Mouse (Mus musculus): Measurements from ENCODE around the gene Ptpn13.
A peak's percentile ranks its signal among the peaks of the same experiment; 100 is the strongest.

Gene Ptpn13

DNA sequence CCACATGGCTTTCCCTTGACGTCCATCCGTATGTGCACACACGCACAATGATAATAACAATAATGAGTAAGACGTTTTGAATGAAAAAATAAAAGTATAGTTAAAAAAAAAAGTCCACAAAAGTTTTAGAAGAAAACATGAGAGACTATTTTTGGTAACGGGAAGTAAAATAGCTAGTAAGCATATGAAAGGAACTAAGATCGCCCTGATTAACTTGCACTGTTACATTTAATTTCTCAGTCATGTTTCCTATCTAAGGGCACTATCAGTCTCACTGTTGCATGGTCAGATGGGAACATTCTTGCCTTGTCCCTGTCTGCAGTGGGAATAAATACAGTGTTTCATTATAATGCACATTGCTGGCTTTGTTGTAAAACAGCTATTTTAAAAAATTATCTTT, 2.4 kb upstream of the Ptpn13 start:
- no peak for DNase-seq (ENCODE audit: low spot score in 2 of 2)

DNA sequence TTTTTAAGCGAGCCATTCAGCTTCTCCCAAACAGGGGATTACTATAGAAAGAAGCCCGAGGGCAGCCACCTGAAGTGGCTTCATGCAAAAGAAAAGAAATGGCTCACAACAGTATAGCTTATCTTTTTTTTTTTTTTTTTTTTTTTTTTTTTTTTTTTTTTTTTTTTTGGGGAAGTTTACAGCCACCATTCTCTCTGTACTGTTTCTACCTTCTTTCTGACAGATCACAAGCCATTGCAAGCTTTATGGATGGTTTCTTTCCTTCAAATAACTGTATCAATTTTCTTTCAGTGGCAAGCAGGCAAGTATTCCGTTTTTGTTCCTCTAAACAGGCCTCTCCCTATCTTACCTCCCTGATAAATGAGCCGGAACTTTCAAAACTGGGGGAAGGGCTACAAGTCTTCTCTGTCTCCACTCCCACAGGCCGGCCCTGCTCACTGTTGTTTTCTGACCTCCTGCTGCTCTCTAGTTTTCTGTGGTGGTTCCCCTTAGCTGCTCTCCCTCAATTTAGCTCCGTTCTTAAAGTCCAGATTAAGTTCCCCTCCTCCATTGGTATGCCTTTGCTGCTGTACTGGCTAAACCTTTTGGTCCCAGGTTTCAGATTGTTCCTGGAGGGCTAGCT, 1.6 kb upstream of the Ptpn13 start:
- peak in 1 of 2 experiments; percentile 34 for DNase-seq (ENCODE audit: low spot score in 2 of 2)

DNA sequence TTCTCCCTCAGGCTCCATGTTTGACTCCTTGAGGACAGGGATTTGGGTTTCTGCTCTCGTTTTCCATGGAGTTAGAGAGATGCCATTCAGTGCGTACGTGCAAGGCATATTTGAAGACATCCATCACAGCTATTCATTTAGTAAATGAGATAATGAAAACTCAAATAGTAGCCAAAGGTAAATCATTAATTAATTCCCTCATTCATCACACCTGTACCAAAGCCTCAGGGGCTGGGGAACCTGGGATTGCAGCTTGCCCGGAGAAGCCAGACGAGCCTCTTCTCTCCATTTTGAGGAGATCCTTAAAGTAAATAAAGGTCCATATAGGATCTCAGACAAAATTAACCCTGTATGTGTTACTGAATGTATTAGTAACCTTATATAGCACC, 1.1 kb upstream of the Ptpn13 start:
- no peak for DNase-seq (ENCODE audit: low spot score in 2 of 2)

DNA sequence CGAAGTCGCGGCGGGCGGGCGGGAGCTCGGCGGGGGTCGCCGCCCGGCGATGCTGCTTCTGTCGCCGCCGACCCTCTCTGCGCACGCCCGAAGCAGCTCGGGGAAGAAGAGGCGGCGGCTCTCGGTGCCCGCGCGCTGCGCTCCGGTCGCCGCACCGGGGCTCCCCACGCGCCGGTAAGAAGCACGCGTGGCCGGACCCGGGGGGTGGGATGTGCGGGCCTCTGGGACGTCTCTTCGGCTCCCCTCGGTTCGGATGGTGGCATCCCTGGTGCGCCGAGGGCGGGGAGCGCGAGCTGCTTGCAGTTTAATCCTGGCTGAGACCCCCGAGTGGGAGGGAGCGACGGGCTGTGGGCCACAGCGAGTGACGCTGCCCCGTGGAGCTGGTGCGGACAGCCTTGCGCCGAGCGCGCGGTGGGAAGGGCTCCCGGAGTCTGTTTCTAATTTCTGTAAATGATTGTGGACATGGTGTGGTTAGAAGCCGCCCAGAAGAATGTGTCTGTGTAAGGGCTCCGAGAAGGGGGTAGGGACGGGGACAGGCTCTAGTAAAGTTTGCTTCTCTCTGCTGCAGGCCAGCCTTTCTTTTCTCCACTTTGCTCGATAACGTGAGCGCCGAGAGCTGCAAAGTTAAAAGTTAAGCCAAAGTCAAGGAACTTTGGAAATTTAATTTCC, 505 bp downstream of the Ptpn13 start:
- no peak for DNase-seq (ENCODE audit: low spot score in 2 of 2)

DNA sequence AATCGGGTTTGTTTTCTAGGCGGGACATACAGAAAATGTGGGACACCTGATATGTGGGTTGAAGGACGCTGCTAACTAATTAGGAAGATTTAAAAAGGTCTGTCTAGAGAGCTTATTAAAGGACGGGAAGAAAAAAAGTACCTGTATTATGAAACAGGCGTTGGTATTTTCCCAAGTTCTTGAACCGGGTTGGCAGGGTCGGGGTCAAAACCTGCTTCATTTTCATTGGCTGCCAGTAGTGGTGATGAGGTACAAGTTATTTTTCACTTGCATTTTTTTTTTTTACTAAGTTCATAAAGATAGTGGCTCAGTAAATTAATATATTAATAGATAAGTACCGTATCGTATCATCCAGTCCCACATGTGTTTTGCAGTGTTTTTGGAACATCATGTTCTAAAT, 1.3 kb downstream of the Ptpn13 start:
- no peak for DNase-seq (ENCODE audit: low spot score in 2 of 2)

DNA sequence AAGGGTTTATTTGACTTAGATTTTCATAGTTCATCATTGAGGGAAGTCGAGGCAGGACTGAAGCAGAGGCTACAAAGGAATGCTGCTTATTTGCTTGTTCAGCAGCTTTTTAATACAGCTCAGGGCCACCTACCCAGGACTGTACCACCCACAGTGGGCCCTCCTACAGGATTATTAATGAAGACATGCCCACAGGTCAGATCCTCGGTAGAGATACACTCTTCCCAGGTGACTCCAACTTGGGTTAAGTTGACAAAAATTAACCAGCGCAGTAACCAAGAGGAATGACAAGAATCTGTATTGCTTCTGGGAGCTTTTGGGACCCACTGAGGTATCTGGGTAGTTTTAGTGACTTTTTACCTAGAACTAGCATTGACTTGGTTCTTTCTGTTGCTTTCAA, 6.0 kb downstream of the Ptpn13 start:
- no peak for DNase-seq (ENCODE audit: low spot score in 2 of 2)

DNA sequence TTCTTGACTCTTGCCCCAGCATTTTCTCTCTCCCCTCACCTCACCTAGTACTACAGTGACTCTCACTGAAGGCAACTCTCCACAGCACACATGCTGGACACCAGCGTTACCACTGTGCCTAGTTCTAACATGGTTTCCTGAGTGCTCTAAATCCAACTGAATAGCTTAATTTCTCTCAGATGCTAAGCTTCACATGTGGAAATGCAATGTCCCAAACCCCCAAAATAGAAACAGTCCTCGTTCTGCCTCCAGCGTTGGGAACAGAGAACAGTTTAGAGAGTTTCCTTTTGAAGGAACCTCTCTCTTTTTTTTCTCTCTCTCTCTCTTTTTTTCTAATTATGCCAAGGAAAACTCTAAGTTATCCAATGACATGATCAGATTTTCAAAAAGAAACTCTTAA, 6.5 kb downstream of the Ptpn13 start:
- DNase-seq (ENCODE audit: low spot score in 2 of 2), result no peak

DNA sequence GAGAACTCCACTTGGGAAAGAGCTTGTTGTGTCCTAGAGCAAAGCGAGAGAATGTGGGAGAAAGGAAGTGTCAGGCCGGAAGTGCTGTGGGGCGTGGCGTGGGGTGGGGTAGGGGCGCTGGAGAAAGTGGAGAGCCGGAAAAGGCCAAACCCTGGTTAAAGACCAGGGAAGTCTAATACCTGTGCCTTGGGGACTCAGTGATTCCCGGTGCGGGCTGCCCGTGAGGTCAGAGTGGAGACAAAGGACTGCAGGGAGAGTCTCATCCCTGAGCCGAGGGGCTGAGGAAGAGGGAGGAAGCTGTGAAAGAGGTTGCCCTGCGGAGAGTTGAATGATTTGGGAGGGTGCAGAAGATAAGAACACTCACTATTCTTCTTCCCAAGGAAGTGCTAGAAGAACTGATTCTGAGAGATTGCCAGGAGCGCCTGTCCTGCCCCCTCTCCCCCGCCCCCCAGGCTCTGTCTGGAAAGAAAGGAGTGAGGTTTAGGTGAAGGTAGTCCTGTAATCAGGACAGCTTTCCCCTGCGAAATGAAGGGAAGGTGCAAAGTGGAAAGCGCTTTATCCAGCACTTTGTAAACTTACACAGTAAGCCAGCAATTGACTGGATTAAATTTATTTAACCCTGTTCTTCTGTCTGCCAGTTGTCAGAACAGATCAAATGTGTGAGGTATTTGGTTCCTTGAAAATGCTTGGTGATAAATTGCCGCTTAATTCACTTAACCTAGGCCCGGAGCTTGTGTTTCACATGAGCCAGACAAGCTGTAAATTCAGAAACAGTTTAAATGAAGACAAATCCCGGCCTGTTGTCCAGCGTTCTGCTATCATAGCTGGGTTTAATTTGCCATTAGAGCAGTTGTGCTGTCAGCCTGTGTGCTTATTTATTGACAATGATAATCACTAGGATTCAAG, 11.3 kb downstream of the Ptpn13 start:
- peak in 1 of 2 experiments; percentile 25 for DNase-seq (ENCODE audit: low spot score in 2 of 2)

DNA sequence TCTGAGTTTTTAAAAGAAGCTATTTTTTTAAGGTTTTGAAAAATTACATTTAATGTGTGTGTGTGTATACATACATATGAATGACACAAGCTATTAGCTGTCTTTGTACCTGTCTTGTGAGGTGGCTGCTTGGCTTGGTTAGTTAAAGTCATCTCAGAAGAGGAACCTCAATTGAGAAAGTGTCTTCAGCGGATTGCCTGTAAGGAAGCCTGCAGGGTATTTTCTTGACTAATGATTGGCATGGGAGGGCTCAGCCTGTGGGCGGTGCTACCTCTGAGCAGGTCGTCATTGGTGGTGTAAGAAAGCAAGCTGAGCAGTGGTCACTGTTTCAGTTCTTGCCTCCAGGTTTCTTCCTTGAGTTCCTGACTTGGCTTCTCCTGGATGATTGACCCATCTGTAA, 12.7 kb downstream of the Ptpn13 start:
- DNase-seq (ENCODE audit: low spot score in 2 of 2), result no peak

DNA sequence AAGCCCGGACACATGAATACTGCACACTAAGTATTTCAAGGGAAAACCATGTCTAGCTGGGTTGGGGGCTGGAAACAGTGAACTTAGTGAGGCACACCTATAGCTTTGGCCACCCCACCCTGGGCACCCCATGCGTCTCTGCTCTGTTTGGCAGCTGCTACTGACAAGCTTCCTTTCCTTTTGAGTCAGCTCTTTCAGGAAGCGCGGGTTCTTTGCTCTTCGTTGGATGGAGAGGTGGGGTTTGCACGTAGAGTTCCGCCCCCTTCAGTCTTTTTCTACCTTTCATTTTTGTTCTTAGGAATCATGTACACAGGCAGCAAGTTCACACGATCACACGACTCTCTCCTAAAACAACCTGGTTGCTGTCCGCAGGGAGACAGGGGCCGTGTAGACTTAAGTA, 14.2 kb downstream of the Ptpn13 start:
- DNase-seq (ENCODE audit: low spot score in 2 of 2), result no peak

DNA sequence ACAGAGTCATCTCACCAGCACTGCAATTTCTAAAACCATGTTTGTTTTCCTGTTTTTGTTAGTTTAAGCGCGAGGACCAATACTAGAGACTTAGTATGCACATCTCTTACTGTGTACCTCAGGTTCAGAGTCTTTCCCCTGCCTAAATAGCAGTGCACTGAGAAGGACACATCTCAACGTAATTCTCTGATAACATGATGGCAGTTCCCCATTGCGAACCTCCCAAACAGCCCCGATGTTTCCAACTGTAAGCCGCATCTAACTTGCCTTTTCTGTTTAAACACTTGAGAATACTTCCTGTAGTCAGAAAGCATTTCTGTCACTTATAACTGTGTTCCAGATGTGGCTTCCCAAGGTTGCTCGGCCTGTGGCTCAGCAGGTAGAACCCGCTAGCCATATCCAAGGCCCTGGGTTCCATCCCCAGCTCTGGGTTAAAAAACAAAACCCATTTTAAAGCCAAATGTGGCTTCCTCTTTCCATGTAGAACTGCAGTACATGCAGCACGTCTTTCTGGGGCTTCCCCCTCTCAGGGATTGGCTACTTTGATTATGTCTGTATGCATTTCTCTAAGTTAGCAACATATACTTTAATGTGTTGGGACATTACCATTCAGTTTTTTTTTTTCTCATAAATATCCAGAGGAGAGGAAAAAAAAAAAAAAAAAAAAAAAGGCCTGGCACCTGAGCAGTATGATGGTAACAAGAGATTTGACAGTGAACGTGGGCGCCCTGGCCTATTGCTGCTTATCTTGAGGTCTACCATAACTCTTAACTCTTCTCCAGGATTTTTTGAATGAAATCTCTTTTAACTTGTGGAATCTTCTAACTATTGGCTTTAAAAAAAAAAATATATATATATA, 15.7 kb downstream of the Ptpn13 start:
- no peak for DNase-seq (ENCODE audit: low spot score in 2 of 2)

DNA sequence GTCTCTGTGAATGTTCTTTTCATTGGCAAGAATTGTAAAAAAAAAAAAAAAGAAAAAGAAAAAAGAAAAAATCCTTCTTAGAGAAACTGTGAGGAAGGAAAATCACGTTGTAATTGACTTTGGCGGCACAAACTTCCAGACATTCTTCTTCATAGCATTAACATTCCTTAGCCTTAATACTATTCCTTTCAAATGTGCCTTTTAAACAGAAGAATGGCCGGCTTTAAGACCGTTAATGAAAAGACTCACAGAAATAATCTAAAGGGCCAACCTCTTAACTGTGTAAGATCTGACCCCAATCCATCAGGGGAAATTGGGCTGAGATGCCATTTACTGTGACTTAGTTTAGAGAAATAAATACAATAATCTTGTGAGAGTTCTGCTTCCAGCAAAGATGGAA, 16.7 kb downstream of the Ptpn13 start:
- no peak for DNase-seq (ENCODE audit: low spot score in 2 of 2)

DNA sequence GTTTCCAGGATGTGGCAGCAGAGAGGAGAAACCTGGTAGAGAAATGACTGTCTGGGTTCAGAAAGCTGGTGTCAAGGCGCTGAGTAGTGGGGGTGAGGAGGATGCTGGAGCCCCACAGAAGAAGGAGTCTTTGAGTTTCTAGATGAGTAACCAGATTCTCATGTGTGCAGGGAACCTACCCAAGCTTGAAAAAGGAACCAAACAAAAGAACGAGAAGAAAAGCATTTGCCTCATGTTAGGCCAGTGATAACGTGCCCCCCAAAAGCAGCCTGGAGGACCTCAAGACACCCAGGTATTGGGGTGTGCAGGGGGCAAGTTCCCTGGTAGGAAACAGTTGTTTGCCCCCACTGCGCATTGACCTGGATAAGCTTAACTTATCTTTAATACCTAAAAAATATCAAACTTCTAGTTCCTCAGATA, 17.3 kb downstream of the Ptpn13 start:
- DNase-seq (ENCODE audit: low spot score in 2 of 2), result no peak

DNA sequence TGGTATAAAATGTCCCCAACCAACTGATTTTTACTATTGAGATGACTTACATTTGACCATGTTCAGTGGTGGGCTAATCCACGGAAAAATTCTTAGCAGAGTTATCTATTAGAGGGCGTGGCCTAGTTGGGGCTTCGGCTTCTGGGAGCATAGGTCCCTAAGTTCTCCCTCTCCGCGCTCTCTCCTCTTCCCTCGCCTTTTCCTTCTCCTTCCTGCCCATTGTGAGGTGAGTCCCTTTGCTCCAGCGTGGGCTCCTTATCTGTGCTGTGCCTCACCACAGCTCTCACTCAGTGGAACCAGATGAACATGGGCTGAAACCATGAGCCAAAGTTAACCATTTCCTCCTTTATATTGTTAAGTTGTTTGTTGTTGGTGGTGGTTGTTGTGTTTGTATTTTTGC, 17.9 kb downstream of the Ptpn13 start:
- no peak for DNase-seq (ENCODE audit: low spot score in 2 of 2)

DNA sequence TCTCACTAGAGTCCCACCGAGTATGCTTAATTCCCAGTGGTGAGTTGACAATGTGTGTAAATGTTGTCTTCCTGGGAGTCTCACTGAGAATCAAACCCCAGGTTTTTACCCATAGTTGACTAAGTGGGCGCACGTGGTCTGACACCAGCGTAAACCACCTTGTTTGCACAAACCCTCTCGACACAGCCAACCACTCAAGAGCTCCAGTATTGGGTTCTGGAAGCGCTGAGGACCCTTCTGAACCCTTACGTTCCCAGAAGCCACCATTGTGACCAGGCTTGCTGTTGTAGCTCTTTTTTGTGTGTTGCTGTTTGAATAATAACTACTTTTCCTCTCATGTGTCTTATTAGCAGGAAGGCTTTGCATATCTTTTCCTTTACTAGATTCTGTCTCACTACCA, 20.4 kb downstream of the Ptpn13 start:
- DNase-seq (ENCODE audit: low spot score in 2 of 2), result no peak

DNA sequence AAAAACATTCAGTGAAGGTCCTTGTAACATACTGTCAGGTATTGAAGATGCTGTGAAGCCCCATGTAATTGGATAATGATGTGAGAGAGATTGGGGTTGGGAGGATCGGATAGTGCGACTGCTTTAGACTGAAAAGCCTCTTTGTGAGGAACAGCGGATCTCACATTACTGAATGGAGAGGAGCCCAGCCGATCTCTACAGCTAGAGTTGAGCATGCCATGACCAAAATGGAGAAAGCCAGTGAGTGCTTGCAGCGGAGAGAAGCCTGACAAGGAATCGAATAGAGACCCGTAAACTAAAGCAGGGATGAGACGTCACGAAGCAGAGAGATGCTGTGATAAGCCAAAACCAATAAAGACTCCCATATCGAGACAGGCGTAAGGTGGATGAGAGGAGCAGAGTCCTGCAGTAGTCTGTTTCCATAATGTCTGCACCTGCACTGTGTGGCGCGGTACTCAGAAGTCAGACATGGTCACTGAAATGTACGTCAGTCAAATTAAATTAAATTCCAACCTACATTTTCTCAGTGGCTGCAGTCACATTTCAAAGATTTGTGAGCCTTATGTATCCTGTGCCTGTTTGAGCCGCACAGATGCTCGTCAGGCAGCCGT, 22.9 kb downstream of the Ptpn13 start:
- no peak for DNase-seq (ENCODE audit: low spot score in 2 of 2)

DNA sequence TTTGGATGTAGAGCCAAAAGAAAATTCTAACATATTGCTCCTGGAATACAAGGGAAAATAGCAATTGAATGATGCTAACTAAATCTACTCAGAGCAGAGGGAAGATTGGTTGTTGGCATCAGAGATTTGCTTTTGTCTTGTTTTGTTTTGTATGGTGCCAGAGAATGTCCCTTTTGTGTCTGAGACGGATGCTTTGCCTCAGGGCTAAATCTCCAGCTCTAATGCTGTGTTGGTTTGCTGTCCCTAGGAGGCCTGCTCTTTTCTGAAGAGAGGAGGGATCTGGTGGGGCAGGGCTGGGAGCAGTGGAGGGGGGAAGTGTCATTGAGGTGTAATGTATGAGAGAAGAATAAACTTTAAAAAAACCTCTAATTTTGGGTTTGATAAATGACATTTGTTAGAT, 23.5 kb downstream of the Ptpn13 start:
- no peak for DNase-seq (ENCODE audit: low spot score in 2 of 2)

DNA sequence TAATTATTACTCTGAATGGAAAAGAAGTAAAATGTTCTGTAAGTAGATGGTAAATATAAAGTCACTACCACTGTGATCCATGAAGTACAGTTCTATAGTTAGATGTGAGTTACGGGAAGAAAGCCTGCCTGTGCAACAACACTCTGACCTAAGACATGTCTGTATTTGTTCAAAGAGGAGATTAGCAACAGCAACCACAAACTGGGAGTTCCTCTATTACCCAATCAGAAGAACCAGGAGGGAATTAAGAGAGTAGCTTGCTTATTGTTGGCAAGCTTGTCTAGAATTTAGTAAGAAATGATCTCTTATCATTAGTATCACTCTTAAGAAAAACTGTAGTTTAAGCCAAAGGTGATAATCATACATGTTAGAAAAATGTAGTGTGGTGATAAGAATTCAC, 25.7 kb downstream of the Ptpn13 start:
- no peak for DNase-seq (ENCODE audit: low spot score in 2 of 2)

DNA sequence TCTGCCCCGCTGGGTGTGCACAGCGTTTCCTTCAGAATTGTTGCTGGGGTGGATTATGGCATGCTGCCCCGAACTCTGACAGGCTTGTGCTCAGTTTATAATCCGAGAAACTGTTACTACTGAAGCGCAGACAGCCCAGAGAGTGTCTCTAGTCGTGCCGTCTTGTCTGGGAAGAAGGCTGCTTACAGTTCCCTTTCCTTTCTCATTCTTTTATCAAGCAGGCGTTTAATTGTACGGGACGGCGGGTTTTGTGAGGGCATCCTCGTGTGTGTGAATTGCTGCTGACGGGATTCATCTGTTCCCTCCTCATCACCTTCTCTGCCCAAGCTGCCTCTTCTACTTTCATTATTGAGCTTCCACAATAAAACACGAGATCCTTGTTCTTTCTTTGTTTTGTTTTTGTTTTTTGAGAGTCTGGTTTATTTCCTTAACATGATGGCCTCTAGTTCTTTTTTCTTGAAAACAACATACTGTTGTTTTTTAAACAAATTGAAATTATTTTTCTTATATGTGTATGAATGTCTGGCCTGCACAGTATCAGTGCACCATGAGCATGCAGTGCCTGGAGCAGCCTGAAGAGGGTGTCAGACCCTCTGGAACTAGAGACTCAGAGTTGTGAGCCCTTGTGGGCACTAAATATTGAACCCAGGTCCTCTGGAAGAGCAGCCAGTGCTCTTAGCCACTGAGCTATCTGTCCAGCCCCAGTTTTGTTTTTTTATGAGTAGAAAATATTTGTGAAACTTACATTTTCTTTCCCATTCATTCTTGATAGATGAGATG, 28.6 kb downstream of the Ptpn13 start:
- no peak for DNase-seq (ENCODE audit: low spot score in 2 of 2)

DNA sequence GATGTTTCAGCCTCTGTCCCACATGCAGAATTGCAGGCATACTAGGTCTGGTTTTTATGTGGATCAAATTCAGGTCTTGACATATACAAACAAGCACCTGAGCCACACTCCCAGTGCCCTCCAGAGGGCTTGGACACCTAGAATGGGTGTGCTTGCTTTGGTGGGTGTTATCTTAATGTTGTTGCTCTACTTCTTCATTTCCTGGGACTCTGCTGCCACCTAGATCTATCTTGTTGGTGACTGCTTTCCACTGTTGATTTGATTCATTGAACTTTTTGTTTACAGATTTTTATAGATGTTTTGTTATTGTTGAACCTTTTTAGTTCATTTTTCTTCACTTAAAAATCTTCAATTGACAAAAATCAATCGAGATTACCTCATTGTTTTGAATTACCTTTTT, 31.8 kb downstream of the Ptpn13 start:
- no peak for DNase-seq (ENCODE audit: low spot score in 2 of 2)

DNA sequence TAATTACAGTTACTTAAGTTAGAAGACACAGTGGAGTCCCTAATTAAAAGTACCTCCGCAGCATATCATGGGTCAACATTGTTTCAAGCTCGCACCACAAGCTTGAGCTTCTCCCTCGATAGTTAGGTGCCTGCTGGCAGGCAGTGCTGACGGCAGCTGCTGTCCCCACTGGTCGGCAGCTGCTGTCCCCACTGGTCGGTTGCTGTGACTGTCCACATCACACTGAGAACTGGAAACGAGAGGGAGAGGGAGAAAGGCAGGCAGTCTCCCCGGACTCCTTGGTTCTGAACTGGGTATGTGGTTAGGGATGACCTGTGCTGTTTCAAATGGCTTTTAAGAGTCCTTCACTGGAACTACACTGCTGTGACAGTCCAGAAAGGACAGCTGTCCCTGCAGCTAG, 33.4 kb downstream of the Ptpn13 start:
- DNase-seq (ENCODE audit: low spot score in 2 of 2), result no peak
